Mouse (Mus musculus) embryo, embryonic 9.5 days (tissue): ENCODE results near the gene Gm21976.

Experiments
- DNase-seq: peaks from one replicate; pipeline ENCODE4 v3.0.0-alpha.2; 2017; ENCODE audit errors: extremely low spot score

The Gm21976 gene

DNA sequence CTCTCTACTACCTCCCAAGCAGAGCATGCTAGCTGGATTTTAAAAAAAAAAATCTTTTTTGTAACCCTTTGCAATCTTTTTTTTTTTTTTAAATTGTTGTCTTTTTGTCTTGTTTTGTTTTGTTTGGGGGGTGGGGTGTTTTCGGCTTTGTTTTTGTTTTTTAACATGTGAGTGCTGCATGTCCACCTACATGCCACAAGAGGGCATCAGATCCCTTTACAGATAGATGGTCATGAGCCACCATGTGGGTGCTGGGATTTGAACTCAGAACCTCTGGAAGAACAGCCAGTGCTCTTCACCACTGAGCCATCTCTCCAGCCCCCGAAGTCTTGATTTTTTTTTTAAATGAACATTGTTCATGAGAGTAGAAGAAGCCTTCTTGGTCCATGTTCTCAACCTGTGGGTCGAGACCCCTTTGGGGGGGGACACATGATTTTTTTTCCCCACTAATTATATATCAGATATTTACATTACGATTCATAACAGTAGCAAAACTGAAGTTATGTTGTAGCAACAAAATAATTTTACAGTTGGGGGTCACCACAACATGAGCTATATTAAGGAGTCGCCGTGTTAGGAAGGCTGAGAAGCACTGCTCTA is 18.3 kb downstream of the Gm21976 start:
- DNase-seq = no peak

DNA sequence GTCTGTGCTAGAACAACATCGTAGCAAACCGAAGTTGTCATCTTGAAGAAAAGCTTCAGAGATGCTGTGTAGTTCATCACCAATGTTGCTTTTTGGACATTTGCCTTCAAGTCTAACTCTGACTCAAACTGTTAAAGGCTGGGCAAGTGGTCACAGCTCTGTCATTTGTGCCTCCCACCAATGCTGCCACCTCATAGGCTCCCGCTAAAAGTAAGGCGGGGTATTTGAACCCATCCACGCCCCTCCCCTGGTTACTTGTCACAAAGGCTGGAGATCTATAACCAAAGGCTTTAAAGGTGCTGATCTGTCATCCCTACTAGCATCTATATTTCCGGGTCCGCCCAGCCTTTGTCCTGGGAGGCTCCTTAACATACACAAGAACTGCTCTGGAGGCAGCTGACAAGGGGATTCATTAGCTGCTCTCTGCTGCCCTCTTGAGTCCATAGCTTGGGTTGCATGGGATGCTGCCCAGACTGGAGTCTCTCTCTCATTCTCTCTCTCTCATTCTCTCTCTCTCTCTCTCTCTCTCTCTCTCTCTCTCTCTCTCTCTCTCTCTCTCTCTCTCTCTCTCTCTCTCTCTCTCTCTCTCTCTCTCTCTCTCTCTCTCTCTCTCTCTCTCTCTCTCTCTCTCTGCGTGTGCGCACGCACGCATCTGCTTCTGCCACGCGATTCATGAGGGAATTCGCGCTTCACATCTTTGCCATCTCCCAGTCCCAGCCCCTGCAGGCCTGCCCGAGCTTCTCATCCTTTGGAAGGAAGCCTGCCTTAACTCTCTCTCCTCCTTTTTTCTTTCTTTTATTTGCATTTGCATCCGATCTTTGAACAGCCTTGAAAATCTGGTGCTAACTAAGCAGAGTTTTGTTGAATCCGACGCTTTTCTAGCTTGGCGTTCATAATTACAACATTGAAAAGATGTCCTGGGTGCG is 19.4 kb downstream of the Gm21976 start:
- DNase-seq = peak; percentile 87

DNA sequence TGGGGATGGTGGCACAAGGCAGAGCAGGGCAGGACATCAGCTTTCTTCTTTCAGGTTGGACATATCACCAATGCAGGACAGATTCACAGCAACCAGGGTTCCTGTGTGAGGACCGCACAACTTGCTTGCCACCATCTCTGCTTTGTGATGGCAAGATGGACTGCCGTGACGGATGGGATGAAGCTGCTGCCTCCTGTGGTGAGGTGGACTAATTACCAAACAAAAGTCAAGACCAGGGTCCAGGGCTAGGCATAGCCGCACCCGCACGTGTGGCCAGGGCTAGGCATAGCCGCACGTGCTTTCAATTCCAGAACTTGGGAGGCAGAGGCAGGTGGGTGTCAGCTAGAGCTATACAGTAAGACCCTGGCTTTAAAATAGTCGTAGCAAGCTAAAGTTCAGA is 25.6 kb downstream of the Gm21976 start:
- DNase-seq = no peak

DNA sequence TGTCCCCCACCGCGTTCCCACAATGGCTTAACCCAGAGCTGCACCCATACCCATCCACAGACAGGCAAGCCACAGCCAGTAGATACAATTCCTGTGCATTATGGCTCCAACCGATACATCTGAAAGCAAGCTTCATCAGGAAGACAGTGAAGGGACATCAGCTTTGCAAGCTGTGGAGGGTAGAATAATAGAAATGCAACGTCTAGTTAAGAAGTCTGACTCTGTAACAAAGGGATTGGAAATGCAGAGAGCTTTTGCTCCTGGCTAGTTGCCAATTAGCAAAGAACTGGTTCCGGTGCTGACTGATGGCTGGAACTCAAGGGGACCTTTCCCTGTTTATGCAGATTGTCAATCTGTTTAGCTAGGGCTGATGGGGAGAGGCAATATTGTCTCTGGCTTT is 26.7 kb downstream of the Gm21976 start:
- DNase-seq = no peak

DNA sequence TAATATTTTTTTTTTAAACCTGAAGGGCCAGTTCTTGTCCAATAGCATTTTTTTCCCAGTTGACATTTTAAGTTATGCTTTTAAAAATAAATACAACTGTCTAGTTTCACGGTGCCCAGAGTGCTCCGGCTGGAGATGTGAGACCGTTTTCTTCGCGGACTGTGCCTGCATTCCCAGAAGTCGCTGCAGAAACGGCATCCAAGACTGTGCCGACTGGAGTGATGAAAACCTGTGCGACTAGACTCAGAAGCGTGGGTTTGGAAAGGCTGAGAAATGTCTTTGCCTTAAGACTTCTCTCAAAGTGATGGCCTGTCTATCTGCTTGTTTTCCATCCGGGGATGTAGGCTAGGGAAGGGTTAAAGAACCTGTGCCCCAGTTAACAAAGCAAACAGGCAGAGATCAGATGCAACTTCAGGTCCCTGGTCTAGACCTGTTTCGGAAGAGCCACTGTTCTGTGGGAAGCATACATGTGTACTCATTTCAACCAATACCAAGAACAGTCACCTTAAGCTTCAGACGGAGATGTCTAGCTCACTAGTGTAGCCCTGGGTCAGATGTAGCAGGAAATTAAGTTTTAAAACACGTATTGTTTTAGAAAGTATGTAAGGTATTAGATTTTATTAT is 27.3 kb downstream of the Gm21976 start:
- DNase-seq = no peak

DNA sequence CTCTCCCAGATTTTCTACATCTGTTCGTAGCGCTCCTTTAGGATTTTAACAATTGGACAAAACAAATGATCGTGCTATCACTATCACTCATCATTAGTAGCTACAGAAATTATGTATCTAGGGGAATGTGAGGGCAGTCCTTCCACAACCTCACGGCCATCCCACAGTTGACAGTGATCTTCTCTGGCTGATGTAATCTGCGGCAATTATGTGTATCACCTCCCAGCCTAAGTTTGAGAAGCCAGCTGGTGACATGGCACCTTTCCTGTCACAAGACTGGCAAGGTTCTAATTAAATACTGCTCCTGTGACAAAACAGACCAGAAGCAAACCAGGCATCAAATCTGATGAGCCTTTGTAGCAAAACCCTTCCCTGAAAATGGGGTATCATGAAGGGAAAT is 28.3 kb downstream of the Gm21976 start:
- DNase-seq = no peak

DNA sequence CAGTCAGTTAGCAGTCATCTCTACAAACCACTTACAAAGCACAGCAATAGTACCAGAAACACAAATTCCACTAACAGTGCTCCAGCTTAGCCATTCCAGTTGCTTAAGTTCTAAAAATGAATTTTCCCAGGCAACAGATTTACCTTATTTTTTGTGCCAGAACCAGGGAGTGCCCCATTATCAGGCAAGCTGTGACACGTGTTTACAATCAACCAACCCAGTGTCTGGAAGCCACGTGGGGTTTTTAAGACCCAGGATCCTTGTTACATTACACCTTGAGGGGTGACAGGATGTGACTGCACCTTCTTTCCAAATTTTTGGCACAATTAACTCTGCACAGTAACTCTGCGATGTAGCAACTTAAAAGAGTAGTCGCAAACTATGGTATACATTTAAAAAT is 29.0 kb downstream of the Gm21976 start:
- DNase-seq = no peak

DNA sequence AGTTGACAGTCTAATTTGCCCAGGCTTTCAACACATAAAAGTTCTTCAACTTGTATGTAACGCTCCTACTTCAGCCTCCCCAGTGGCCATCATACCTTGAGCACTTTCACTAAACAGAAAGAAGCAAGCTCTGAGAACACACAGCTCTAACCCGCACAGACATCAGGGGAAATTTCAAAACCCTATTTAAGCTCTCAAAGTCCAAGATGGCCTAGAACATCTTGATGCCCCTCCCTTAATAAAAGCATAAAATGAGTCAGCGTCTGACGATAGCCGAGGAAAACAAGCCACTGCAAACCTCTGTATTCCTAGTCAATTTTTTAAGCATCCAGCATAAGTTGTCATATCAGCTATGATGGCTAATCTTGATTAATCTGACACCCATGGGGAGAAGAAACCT is 31.9 kb downstream of the Gm21976 start:
- no peak for DNase-seq

DNA sequence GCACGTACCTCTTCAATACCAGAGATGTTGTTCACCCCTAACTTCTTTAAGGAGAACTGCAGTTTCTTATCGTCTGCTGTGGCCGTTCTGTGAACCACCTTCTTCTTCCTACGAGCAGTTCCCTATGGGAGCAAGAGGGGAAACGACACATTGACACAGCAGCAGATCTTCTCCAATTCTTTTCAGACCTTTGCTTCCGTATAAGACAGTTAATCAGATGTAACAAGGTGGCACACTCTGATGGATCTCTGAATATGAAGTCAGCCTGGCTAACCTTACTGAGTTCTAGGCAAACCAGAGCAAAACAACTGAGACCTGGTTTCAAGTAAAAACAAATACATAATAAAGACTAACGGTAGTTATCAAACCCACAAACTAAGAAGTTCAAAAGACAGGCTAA is 33.9 kb downstream of the Gm21976 start:
- DNase-seq = no peak

DNA sequence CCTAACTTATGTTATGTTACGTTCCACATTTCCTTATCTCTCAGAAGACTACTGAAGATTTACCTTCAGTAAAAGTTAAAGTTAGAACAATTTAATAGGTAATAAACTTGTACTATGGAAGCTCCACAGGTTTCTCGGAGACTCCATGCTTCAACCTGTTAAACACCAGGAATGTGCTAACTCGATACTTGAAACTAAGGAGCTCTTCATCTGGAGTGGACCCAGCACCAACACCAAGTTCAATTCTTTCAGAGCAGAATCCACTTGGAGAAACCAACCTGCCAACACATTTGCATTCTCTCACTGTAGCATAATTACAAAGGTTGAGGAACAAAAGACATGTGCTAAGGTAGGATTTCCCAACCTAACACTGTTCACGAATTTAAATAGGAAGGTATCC is 35.4 kb downstream of the Gm21976 start:
- DNase-seq = no peak

DNA sequence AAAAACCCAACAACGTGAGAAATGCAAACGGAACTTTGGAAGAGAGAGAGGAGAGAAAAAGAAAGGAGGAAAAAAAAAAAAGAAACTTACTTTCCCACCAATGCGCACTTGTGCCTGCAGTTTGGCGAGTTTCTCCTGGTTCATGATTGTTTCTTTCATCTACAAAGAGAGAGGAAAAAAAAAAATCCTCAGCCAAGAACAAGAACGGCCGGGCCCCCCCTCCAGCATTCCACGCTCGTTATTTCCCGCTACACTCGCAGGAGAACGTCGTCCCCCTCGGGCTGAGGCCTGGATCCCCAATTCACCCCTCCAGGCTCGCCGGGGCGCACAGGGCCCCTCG is 36.4 kb downstream of the Gm21976 start:
- no peak for DNase-seq

DNA sequence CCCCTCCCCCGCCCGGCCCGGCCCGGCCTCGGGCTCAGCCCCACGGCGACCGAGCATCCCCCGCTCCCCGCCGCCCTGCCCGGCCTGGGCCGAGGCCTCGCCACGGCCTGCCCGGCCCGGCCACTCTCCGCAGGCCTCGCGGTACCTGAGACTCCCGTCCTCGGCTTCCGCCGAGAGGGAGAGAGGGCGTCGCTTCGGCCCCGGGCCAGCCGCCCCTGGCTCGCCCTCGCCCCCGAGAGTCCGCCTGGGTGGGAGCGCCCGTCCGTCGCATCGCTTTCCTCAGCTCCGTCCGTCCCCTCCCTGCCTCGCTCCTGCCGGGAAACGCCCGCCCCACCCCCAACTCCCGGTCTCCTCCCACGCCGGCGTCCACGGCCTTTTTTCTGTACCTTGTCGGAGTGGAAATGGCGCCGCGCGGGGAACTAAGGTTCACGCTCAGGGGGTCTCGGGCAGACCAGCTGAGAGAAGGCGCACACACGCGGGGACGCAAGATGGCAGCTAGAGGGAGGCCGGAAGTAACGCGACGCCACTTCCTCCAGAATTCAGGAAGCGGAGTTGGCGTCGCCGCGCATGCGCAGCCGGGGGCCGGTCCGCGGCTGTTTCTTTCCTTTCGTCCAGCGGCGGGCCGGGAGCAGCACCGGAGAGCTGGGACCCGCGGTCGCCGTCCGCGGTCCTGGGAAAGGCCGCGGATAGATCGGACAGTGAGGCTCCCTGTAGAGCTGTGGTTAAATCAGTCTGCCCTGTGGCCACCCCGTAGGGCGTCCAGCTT is 37.0 kb downstream of the Gm21976 start, which contains the start of gene Btf3:
Gene Btf3, minus strand, starts transcription at position 527 of the 766 bp plus-strand sequence.
- peak; percentile 93 for DNase-seq

DNA sequence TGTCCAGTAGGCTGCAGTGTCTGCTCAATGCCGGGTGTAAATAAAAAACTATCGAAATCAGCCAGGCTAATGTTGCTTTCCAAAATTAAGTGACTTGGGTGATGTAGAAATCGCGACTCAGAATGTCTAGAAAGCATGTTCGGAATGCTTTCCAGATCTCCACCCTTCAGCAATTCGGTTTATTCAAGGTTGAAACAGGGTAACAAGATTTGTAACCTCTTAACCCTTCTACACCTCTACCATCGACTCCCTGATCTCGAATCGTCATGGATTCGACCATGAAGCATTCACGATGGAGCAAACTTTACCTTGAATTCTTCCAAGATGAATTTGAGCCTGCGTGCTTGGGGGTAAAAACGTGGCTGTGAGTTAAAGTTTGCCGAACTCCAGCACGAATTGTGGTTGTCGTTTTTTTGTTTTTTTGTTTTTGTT is 37.6 kb downstream of the Gm21976 start:
- no peak for DNase-seq

DNA sequence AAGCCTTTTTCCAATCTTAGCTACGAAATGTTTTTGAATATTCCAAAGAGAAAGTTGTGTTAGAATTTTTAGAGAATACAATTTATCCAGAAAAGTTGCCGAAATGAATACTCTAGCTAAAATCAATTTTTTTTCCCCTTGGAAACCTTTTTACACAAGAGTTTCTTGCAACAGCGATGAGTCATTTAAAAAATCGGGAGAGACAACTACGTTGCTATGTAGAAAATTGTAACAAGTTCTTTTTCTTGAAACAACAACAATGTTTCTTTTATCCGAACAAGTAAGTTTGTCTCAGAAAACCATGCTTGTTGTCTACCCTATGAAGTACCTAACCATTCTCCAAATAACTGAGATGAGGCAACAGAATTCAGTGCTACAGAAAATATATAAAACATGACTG is 38.2 kb downstream of the Gm21976 start:
- no peak for DNase-seq

DNA sequence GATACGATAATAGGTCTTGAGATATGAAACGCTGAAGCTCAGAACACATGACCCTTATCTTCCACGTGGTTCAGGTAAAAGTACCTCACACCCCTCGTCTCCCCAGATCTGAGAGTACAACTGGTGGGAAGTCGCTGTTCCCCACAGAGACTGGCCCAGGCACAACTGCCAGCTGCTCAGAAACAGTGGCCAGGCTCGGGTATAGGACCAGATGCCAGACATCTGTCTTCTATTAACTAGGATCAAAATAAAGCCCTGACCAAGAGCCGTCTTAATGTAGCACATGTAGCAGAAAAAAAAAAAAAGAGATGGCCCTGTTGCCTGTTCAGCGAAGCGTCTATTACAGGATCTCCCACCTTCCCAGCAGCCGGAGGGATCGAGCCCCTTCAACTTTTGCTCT is 45.3 kb downstream of the Gm21976 start:
- DNase-seq = no peak

DNA sequence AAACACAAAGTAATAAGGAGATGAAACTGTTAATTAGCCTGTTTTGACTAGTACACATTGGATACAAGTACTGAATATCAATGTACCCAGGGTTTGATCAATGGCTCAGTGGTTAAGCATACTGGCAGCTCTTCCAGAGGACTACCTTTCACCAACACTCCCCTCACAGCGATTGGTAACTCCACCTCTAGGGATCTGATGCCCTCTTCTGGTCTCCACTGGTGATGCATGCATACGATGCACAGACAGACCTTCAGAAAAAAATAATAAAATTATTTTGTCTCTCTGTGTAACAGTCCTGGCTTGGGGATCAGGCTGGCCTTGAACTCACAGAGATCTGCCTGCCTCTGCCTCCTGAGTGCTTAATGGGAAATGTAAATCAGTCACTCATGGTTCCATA is 52.4 kb downstream of the Gm21976 start:
- DNase-seq = no peak

DNA sequence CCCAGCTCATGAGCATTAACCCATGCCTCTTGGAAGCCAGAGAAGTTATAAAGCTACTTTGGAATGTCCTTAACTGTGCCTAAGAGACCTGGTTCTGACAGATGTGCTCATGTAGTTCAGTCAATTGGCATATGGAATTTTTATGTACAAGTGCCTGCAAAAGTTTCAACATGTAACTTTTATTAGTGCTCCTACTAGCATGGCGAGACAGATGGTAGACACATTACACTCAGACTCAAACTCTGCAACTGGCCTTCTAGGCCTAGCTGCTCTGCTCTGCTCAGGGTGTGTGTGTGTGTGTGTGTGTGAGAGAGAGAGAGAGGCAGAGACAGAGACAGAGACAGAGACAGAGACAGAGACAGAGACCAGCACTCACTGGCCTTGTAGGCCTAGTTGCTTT is 56.5 kb downstream of the Gm21976 start:
- DNase-seq = no peak

DNA sequence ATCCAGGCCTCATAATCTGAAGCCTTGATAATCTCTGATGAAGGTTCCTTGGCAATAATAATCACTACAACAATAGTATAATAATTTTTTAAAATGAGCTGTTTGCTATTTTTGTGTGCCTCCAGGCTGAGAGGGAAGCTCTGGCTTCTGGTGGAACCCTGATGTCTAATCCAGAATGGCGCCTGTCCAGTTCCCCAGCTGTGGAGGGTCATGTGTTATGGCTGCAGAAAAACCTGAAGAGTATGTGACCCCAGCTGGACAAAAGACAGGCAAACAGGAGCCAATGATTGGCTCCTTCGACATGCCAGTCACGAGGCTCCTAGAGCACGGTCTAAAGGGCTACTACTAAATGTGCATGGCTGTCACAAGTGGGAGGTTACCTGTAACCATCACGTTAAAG is 60.8 kb downstream of the Gm21976 start:
- no peak for DNase-seq

DNA sequence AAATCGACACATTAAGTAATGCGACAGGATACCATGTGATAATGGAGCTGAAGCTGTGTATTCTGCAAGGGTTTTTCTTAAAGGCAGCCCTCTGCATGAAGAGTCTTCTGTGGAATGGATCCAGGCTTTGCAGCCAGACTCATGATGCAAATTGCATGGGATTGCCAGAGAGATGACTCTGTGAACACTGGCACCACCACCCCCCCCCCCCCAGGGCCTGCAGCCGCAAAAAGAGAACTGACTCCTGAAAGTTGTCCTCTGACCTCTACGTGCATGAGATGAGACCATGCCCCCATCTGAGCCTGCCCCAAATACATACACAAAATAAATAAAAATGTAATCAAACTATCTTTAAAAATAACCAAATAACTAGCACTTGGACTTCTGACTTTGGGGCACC is 69.8 kb downstream of the Gm21976 start:
- DNase-seq = no peak

DNA sequence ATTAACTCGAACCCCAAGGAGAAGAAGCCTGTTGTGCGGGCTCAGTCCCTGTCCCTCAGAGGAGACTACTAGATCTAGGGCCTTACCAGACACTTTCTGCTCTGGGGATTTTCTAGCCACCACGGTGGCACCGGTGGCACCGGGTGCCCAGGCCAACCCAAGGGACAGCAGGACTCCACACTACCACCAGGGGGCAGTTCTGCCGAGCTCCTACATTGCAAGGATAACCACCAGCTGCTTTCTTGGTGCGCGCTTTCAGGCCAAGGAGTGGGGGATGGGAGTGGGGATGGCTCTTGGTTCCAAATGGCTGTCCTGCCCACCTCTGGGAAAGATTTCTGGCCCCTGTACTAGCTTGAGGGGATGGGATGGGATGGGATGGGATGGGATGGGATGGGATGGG is 71.8 kb downstream of the Gm21976 start:
- DNase-seq = peak; percentile 51

DNA sequence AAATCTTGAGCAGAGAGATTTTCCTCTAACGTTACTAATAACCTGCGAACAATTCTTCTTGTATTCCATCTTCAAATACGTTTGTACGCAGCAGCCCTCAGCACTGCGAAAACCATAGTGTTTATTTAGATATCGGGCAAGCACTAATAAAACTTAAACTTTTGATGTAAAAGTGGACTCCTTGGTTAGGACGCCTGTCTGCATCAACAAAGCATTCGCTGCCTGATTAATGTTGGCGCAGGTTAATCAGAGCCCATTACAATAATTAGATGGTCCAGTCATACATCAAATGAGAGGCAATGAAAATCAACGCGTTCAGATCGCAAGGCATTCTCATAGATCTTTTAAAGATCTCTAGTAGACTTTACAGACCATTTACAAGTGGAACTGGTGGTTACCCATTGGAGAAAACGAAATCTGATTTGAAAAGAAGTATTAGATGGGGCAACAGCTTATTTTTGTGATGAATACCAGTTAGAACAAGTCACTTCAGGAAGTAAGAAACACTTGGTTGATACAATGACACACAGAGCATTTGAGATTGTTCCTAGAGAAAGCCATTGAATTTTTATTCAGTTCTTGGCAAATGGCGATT is 72.8 kb downstream of the Gm21976 start:
- DNase-seq = no peak

DNA sequence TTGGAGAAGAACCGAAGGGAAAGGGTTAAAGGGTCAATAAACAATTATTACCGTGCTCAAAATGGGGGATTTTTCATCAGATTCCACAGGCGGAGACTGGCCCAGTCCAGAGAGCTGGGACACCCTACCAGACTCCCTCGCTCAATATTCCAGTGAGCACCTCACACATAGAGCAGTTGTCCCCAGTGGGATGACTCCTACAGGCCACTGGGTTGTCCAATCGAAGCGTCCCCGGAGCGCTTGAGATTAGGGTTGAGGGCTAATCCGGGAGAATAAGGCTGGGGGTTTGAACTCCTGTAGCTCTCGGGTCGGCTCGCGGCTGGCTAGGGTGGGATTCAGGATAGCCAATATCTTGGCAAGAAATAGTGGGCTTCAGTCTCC is 74.0 kb downstream of the Gm21976 start:
- DNase-seq = no peak
